Mouse (Mus musculus) liver, postnatal 0 days (tissue): Measurements from ENCODE around the gene Cbx5.

Experiments used
- CTCF ChIP-seq: sonication (generic); IDR thresholded peaks from 2 replicates; pipeline ENCODE4 v1.5.1; 2016; ENCODE audit warnings: antibody characterized with exemption, low read depth
- EP300 ChIP-seq: IDR thresholded peaks from 2 replicates; pipeline ENCODE4 v1.6.1; 2016; ENCODE audit warnings: antibody characterized with exemption, low read depth, mild to moderate bottlenecking

DNA sequence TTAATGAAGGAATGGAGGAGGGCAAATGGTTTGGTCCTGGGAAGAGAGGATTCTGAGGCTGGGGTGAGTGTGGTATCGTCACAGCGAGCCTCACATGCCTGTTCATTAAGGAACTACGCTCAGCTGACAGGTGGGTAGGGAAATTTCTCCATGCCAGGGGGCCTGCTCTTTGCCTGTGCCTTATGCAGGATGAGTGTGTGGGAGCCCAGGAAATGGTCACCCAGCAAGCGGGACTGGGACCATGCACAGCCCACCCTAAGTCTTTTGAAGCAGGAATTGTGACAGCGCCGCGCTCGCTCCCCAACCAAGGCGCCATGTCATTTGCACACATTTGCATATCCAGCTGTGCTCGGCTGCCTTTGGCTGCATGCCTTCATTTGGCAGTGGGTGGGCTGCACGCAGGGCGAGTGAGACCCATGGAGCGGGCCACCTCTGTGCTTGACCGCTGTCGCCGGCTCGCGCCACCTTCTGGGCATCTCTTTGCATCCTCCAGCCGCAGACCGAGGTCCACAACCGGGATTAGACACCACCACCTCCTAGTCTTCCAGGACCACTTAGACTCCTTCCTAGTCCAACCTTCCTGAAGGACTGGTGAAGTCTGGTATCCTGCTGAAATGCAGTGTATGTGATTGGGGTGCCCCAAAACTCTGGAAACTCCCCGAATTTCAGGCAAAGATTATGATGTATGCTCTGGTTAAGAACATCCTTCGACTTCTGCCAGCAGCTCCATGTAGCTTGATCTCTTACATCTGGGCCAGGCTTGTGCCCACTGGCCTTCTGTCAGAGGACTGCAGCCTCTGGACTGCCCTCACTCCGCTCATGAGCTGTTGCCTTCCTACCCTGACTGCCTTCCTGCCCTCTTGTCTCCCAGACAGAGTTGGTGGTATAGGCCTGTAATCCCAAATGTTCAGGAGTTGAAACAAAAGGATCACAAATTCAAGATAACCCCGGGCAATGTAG is 55.7 kb downstream of the Cbx5 start:
- TF ChIP-seq CTCF (peak; percentile 22), EP300 (no peak)
